Mouse (Mus musculus) liver, postnatal 0 days (tissue): ENCODE measurements around the gene Psmb3.

ENCODE experiments used
- CTCF ChIP-seq: sonication (generic); IDR thresholded peaks from 2 replicates; pipeline ENCODE4 v1.5.1; 2016; ENCODE audit warnings: antibody characterized with exemption, low read depth
- EP300 ChIP-seq: IDR thresholded peaks from 2 replicates; pipeline ENCODE4 v1.6.1; 2016; ENCODE audit warnings: antibody characterized with exemption, low read depth, mild to moderate bottlenecking

- no peak for TF ChIP-seq CTCF
- no peak for TF ChIP-seq EP300
These were observed 6.5 kb upstream of the Psmb3 start for GRCm38 (mm10) chr11:97696669-97697068.
